Mouse (Mus musculus): ENCODE results near the gene Mtf1.

- no peak for TF ChIP-seq ZNF384 (IDR thresholded peaks at IDR 0.05; ENCODE audit: low read depth, low read length)
- no peak for TF ChIP-seq HCFC1 (IDR thresholded peaks at IDR 0.05; ENCODE audit: borderline replicate concordance, insufficient read depth, low read length)
Observed at GRCm38 (mm10) chr4:124880599-124880998, 78.7 kb downstream of the Mtf1 start, which contains the start of gene Epha10.

Data from ES-E14 (cell line).